Mouse (Mus musculus): ENCODE data around the gene Fbxw11. TPM values are rescaled to one million over a fixed set of nuclear protein-coding genes. Genes with fewer than 3 reads are reported as not detected.

Gene Fbxw11
- total RNA-seq, 4 experiments from 2014 or later: 117 to 132 (median 119) TPM

- peak; percentile 58 for DNase-seq
Measured at GRCm38 (mm10) chr11:32625677-32626076, 16.8 kb upstream of the Fbxw11 start.

GRCm38 (mm10) chr11:32626079-32626478 is 16.4 kb upstream of the Fbxw11 start:
- no peak for DNase-seq

- no peak for DNase-seq
Measured at GRCm38 (mm10) chr11:32627900-32628299, 14.6 kb upstream of the Fbxw11 start.

- no peak for DNase-seq
Measured at GRCm38 (mm10) chr11:32629713-32630211, 12.8 kb upstream of the Fbxw11 start.

- DNase-seq: no peak
Measured at GRCm38 (mm10) chr11:32632671-32633070, 9.9 kb upstream of the Fbxw11 start.

- no peak for DNase-seq
Measured at GRCm38 (mm10) chr11:32633542-32633941, 9.0 kb upstream of the Fbxw11 start.

GRCm38 (mm10) chr11:32634143-32634542 is 8.4 kb upstream of the Fbxw11 start:
- no peak for DNase-seq

GRCm38 (mm10) chr11:32634842-32635241 is 7.7 kb upstream of the Fbxw11 start:
- no peak for DNase-seq

GRCm38 (mm10) chr11:32636275-32636674 is 6.2 kb upstream of the Fbxw11 start:
- DNase-seq: no peak

GRCm38 (mm10) chr11:32638521-32639255 is 3.8 kb upstream of the Fbxw11 start:
- no peak for DNase-seq

- no peak for DNase-seq
Measured at GRCm38 (mm10) chr11:32640617-32641016, 1.9 kb upstream of the Fbxw11 start.

- no peak for DNase-seq
Measured at GRCm38 (mm10) chr11:32642899-32643886, 669 bp downstream of the Fbxw11 start.

GRCm38 (mm10) chr11:32644010-32644409 is 1.5 kb downstream of the Fbxw11 start:
- DNase-seq: no peak

GRCm38 (mm10) chr11:32647265-32647664 is 4.7 kb downstream of the Fbxw11 start:
- no peak for DNase-seq

GRCm38 (mm10) chr11:32650236-32650749 is 7.8 kb downstream of the Fbxw11 start:
- no peak for DNase-seq

- DNase-seq: no peak
Measured at GRCm38 (mm10) chr11:32650893-32651590, 8.5 kb downstream of the Fbxw11 start.

GRCm38 (mm10) chr11:32651723-32652122 is 9.2 kb downstream of the Fbxw11 start:
- no peak for DNase-seq

GRCm38 (mm10) chr11:32662082-32662656 is 19.6 kb downstream of the Fbxw11 start:
- DNase-seq: no peak

GRCm38 (mm10) chr11:32665639-32666038 is 23.1 kb downstream of the Fbxw11 start:
- DNase-seq: no peak

GRCm38 (mm10) chr11:32666983-32667382 is 24.5 kb downstream of the Fbxw11 start:
- no peak for DNase-seq

GRCm38 (mm10) chr11:32671480-32671879 is 29.0 kb downstream of the Fbxw11 start:
- DNase-seq: no peak

GRCm38 (mm10) chr11:32676777-32677176 is 34.3 kb downstream of the Fbxw11 start:
- no peak for DNase-seq

All from adrenal gland, adult 8-10 months (tissue).